Mouse (Mus musculus): ENCODE results near the gene Fam129a.

Gene Fam129a

DNA sequence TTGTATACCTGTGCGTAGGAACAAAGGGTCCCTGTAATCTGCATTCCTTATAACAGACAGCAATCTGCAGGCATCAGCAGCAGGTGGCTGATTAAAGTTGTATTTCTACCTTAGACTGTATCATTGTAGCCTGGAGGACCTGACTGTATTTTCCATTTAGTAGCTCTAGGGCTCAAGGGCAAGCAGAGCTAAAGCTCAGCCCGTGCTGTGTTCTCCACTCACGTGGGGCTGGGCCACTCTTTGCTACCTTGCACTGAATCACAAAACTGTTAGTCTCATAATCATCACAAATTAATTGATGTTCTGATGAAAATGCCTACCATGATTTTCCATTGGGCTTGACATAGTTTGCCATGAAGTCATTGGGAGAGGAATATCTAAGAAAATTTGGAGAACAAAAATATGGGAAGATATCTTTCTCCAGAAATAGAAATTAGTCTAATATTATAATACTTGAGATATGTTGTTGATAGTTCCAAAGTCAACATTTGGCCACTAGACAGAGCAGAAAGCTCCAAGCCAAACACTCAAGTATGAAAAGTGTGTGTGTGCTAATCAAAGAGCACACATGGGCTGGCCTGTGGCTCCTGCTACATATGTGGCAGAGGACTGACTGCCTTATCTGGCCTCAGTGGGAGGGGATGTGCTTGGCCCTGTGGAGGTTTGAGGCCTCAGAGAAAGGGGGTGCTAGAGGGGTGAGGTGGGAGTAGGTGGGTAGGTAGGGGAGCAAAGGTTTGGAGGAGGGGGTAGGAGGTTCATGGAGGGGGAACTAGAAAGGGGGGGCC lies 53.6 kb downstream of the Fam129a start:
- no peak for DNase-seq (ENCODE audit: low read depth, low spot score)

DNA sequence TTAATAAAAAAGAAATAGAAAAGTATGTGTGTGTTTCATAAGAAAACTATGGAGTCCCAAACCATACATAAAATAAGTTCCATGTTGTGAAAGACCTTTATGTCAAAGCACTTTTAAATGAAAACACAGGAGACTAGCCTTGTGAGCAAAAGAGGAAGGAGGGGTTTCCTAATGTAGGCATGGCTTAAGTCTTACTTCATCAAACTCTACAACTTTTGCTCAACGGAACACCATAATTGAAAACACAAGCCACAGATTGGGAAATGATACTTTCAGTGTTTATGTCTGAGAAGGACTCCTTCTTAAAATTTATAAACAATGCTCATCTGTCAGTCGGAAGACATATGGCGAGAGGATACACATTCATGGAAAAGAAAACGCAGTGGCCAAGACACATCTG lies 54.3 kb downstream of the Fam129a start:
- no peak for DNase-seq (ENCODE audit: low read depth, low spot score)

DNA sequence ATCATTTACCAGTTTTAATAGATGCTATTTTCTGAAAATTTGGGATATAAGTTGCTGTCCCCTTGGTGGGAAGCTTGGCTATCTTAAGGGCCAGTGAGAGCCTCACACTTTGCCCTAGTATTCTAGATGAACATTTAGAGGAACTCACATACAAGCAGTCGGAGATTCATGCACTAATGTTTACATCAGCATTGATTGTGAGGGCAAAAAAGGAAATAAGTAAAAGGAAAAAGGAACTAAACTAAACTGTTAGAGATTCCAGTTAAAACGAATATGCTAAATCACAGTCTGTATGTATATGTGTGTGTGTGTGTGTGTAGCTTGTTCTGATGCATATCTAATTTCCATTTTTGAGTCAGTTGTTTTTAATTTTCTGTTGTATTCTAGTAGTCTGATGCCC lies 54.7 kb downstream of the Fam129a start:
- no peak for DNase-seq (ENCODE audit: low read depth, low spot score)

DNA sequence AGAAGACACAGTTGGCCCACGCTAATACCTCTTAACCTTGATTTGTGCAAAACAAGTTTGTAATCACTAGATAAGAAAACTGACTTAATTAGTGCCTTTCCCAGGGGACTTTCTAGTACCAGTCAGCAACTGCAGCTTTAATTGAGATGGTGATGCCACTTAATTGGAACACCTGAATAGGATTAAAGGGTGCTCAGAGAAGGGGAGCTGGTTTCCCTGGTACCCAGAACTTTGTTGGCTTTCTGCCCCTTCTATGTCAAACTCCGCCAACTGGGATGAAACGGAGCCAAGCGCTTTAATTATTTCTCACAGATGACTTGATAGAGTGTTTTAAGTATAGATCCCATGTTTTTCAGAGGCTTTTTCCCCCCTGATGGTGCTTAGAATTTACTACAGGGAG lies 55.6 kb downstream of the Fam129a start:
- DNase-seq (ENCODE audit: low read depth, low spot score), result no peak

DNA sequence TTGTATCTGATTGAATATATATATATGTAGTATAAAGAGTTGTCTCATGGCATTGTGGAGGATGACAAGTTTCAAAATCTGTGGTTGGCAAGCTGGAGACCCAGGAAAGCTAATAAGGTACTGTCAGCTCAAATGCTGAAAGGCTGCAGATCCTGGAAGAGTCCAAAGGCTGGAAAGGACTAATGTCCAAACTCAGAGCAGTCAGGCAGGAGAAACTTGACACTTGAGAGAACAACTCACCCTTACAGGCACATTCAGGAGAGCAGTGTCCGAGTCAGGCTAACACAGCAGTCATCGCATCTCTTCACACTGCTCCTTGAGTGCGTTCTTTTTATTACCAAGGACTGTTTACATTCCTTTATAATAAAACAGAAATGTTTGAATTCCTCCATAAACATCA lies 56.2 kb downstream of the Fam129a start:
- DNase-seq (ENCODE audit: low read depth, low spot score), result no peak

DNA sequence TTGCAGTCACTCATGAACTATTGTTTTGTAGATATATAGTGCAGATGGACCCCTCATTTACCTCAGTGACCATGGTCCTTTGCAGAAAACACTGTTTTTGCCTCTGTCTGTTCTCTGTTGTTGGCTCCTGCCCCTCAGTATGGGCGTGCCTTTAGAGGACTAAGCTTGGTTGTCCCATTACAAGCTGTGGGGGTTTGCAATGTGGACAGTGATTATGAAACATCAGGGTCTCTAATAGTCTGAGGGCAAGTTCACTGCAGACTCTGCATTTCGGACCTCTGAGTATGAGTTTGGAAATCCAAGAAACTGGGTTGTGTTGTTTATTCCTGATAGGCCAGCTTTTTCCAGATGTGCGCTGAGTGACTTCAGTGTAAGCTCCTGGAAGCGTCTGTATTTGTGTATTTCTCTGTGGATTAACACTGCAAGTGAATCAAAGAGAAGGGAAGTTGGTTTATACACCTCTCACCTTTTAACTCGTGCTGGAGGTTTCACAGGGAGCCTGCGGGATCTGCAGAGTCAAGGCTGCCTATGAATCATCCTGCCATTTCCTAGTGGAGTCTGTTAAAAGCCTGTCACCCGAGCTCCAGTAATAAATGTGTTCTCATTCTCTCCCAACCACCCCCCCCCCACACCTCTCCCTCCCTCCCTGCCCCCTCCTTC lies 58.7 kb downstream of the Fam129a start:
- DNase-seq (ENCODE audit: low read depth, low spot score), result no peak

DNA sequence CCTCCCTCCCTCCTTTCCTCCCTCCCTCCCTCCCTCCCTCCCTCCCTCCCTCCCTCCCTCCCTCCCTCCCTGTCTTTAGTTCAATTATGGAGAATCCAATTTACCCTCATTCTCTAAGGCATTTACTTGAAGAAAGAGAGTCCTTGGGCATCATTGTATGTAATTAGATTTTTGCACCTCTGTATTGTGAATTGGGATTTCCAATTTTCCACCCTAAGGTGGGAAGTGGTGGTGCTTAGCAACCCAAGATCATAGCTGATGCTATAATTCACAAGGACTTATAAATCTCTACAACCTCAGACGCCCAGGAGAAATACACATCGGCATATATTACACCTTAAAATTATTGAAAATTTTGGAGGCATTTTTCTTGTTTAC lies 59.3 kb downstream of the Fam129a start:
- no peak for DNase-seq (ENCODE audit: low read depth, low spot score)

DNA sequence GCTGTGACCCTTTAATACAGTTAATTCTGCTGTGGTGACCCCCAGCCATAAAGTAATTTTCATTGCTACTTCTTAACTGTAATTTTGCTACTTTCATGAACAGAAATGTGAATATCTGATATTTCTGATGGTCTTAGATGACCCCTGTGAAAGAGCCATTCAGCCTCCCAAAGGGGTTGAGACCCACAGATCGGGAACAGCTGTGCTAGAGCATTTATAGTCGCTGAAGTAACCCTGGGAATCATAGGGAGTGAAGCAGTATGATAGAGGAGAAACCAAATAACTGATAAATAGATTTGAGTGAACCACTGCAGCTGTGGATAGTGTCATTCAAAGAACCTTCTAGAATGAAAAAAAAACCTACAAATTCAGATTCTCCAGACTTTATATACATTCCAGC lies 60.1 kb downstream of the Fam129a start:
- no peak for DNase-seq (ENCODE audit: low read depth, low spot score)

DNA sequence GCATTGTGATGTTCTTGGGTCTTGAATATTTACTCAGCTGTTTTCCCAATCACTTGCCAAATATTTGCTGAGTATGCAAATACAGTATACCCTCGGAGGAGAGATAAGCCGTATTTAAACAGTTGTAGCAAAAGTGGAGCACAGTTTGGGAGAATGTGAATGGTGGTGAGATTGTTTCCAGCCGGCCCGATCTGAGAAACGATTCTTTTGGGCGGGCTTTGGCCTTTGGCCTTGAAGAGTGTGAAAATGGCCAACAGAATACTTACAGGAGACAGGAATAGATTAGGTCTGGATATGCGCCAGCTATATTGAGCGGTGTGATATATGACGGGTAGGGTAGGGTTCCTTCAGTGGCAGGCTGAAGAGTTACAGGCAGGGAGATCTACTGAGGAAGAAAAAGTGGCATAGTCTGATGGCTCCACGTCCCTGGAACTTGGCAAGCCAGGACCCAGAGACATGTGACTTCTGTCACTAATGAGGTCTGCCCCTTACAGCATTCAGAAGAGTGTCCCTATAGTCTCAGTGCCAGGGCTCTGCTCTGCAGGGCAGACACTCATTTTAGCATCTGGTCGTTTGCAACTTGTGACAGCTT lies 60.8 kb downstream of the Fam129a start:
- DNase-seq (ENCODE audit: low read depth, low spot score), result no peak

DNA sequence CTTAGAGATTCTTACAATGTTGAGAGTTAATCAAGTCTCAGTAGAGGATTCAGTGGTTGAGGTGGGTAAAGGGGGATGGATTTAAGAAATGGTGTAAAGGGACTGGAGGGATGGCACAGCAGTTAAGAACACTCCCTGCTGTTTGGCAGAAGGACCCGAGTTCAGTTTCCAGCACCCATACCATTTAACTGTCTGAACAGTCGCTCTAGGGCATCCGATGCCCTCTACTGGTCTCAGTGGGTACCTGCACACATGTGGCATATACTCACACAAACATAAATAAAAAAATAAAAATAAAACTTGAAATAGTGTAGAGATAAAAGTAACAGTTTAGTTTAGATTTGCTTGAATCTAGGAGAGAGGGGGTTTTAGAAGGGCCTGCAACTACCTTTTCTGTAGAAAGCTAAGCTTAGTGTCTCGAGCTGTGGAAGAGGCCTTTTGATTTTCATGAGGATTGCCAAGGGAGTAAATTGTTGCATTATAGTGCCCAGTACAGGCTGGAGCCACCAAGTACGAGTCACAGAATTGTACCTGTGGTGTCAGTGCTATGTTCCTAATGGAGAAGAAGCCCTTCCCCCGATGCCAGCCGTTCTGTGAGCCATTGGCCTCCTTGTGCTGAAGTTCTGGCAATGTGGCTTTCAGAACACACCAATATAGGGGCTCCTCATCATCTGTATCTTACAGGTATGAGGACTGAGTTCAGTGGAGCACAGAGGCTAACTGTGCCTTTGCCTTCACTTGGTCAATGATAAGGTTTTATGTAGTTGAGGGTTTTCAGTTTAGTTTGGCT lies 61.8 kb downstream of the Fam129a start:
- peak; percentile 52 for DNase-seq (ENCODE audit: low read depth, low spot score)

DNA sequence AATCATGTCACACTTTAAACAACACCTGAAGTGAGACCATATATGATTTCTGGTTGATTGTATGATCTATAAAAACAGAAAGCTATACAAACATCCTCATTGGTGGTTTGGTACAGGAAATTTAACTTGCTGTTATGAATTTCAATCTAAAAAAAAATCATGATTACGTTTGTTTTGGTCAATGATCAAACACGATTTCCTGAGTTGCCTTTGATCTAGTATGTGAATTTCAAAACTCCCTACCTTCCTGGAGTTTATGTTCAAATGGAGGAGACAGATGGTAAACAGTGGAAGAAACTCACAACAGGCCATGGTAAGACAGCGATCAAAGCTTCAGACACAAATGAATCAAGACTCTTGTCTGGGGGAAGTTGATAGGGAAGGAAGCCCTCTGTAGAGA lies 65.7 kb downstream of the Fam129a start:
- DNase-seq (ENCODE audit: low read depth, low spot score), result no peak

DNA sequence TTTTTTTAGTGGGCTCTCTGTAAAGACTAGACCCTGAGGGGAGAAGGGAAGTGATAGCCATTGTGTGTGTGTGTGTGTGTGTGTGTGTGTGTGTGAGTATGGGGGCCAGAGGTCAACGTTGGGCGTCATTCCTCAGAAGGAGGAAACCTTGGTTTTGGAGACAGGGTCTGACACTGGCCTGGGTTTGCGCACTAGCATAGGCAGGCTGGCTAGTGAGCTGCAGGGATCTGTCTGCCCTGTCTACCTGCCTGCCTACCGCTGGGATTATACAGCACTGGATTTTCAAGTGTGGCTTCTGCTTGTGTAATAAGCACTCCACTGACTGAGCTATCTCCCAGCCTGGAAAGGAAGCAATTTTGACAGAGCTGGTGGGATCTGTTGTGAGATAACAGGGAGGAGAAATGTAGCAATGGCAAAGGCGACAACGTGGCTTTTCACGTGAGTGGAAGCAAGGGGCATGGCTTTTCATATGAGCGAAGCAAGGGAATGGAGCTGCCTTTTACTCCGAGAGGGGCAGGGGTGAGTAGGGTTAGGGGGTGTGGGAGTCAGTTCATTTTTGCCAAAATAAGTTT lies 66.5 kb downstream of the Fam129a start:
- no peak for DNase-seq (ENCODE audit: low read depth, low spot score)

DNA sequence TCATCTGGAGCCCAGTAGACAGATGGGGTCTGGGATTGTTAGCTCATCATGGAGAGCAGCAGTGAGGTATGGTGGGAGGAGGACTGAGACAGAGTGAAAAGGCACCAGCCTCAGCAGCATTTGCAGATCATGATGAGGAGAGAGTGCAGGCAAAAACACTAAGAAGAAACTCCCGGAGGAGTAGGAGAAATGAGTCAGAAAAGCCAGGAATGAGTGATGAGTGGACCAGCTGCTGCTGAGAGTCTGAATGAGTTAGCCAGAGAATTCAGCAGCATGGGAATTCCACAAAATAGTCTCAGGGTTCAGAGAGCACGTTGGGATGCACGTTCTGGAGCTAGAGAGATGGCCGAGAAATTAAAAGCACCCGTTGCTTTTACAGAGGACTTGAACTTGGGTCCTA lies 67.4 kb downstream of the Fam129a start:
- DNase-seq (ENCODE audit: low read depth, low spot score), result no peak

DNA sequence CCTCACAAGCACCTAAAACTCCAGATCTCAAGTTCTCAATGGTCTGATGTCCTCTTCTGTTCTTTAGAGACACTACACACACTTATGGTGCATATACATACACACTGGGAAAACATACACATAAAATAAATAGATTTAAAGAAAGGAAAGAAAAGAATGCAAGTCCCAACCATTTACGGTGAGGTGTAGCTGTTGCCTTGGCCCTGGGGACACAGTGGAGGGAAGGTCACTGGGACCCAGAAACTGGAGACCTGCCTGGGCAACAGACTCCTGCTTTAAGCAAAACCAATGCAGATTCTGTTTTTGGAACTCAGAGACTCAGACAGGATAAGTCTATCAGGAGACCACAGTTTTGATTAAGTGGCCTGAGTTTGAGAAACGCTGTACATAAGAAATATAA lies 67.8 kb downstream of the Fam129a start:
- DNase-seq (ENCODE audit: low read depth, low spot score), result no peak

DNA sequence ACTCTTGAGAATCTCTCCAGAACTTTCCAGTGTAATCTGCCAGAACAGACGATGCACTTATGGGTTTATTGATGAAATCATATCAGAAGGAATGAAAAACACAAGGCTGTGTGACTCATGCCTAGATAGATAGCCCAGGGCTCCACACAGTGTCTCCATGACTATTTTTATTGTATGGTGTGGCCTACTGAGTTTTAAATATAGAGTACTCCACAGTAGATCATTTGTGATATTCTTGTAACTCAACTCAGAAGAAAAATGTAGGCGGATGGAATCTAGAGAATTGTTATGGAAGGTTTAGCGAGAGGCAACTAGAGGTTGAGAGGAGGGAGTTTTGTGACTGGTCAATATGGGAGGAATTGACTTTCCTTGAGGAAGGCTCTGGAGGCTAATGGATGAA lies 75.4 kb downstream of the Fam129a start:
- DNase-seq (ENCODE audit: low read depth, low spot score), result no peak

DNA sequence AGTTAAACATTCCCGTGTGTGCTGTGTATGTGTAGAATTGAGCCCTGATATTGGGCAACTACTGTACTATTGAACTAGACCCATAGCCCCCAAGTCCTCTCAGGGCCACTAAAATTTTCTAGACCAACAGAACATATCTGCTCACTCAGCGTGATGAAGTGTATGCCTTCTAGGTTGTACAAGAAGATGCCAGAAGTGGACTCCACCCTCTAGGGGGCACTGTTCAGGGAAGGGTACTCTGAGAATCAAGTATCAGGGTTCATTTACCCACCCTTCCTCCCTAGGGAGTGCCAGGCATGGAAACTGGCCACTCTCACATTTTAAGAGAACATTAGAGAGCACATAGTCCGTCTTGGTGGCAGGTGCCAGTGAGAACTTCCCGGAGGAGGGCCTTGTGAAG lies 77.1 kb downstream of the Fam129a start:
- peak; percentile 51 for DNase-seq (ENCODE audit: low read depth, low spot score)

DNA sequence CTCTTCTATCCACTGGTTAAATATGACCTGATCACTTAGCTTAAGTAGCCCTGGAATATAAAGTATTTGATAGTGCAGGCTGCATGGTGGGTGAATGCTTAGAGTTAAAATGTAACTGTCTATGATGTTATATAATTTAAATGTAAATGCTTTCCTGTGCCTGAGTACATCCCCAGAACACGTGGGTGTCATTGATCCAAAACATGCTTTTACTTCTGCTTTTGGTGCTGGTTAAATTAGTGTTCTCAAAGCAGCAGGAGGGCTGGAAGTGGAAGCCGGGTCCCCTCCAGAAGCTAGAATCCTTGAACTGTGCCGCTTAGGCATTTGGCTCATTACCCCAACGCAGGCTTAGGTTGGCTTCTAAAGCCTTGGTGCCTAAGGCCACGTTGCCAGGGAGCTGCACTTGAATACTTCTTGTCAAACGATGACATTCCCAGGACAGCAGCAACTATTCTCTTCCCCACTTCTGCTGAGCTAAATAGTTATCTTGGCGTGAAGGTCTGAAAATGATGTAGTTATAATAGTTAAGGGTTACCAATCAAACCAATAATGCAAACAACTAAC lies 86.1 kb downstream of the Fam129a start:
- no peak for DNase-seq (ENCODE audit: low read depth, low spot score)

DNA sequence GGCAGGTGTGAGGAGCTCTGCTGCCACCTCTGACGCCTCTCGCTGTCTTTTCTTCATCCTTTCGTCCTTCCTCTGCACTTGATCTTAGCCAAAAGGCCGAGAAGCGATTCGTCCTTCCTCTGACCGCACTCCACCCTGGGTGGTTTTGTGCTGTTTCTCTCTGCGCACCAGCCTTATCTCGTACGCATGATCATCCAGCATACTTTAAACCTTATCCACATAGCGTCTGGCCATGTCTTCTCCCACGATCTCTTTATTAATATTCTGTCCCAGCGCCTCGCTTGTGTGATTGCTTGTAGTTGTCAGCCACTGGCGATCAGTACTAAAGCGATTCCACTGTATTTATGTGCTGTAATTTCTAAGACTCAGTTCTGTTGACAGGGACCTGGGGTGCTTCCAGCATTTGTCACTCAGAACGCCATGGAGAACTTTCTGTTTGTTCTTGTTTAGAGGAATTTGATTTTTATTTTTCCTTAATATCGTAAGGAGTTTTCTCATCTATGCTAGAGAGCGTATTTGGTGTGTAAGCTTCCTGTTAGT lies 87.4 kb downstream of the Fam129a start:
- no peak for DNase-seq (ENCODE audit: low read depth, low spot score)

DNA sequence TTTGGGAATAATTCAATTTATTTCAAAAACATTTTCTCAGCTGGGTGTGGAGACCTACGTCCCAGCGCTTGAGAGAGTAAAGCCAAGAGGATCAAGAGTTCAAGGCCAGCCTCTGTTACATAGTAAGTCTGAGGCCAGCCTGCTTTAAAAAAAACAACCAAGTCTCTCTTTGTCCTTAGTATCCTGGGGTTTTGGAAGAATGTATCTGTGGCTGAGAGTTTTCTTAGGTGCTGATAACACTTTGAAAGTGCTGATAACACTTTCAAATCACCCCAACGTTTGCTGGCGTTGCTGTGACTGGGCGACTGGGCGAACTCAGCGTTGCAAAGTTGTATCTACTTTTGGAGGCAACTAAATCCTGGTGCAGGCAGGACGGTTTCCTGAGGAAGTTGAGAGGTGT lies 88.7 kb downstream of the Fam129a start:
- DNase-seq (ENCODE audit: low read depth, low spot score), result no peak

DNA sequence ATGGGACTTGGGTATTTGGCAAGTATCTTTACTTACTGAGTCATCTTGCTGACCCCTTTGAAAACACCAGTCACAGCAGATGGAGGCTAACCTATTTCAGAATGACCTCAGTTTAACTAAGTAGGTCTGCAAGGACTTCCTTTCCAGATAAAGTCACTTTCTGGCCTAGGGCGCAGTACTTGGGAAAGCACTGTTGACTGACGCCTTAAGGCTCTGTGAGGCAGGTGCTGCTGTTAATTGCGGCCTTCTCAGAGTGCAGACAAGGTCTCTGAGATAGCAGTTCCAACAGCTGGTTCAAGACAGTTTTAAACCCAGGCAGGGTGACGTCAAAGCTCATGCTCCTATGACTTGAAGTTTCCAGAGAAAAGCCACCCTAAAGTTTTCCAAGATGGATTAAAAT lies 89.3 kb downstream of the Fam129a start:
- no peak for DNase-seq (ENCODE audit: low read depth, low spot score)

DNA sequence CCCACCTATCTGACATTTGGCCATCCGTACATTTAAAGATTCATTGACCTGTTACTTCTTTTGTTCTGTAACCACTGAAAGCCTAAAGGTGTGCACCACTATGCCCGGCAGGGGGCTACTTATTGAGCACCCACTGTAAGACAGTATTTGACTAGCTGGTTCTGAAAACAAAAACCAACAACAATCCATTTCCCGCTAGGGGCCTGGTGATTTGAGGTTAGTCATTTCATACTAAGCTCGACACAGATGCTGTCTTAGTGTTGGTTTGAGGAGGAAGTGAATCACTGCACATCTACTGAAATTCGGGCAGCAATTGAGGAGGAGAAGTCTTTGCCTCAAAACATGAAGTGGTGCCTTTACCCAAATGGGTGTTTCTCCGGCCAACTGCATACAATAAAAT lies 89.9 kb downstream of the Fam129a start:
- peak; percentile 27 for DNase-seq (ENCODE audit: low read depth, low spot score)

Measured in R1 (cell line).